Mouse (Mus musculus) midbrain, embryonic 12.5 days (tissue): Measurements from ENCODE around the gene Slc1a5. TPM values are rescaled to one million over a fixed set of nuclear protein-coding genes. Genes with fewer than 3 reads are reported as not detected.
A peak's percentile ranks its signal among the peaks of the same experiment; 100 is the strongest.

Source experiments
- ATAC-seq: fragments of 200-750 bp; cut with Nextera tagmentation; 2 replicates; pipeline ENCODE4 v1.8.0; 2017; ENCODE audit warnings: low read depth, moderate TSS enrichment, moderate library complexity; ENCODE audit not compliant: low FRiP score
- H3K27ac ChIP-seq: fragments of 300-500 bp; sonication (generic); replicated peaks from 2 replicates; pipeline ENCODE4 v1.5.1; 2016; ENCODE audit warnings: mild to moderate bottlenecking
- H3K27me3 ChIP-seq: fragments of 300-500 bp; sonication (generic); 2 replicates; pipeline ENCODE4 v1.6.1; 2016; ENCODE audit warnings: mild to moderate bottlenecking
- H3K36me3 ChIP-seq: fragments of 300-500 bp; sonication (generic); 2 replicates; pipeline ENCODE4 v1.6.1; 2016
- H3K4me1 ChIP-seq: fragments of 300-500 bp; sonication (generic); 2 replicates; pipeline ENCODE4 v1.6.1; 2016
- H3K4me2 ChIP-seq: fragments of 300-500 bp; sonication (generic); replicated peaks from 2 replicates; pipeline ENCODE4 v1.6.1; 2016; ENCODE audit warnings: mild to moderate bottlenecking, moderate library complexity
- H3K4me3 ChIP-seq: fragments of 300-500 bp; sonication (generic); 2 replicates; pipeline ENCODE4 v1.5.1; 2016; ENCODE audit warnings: mild to moderate bottlenecking
- H3K9ac ChIP-seq: fragments of 300-500 bp; sonication (generic); replicated peaks from 2 replicates; pipeline ENCODE4 v1.6.1; 2016; ENCODE audit warnings: mild to moderate bottlenecking, moderate library complexity
- H3K9me3 ChIP-seq: fragments of 300-500 bp; sonication (generic); 2 replicates; pipeline ENCODE4 v1.6.1; 2016; ENCODE audit warnings: mild to moderate bottlenecking
- WGBS: fragments of 180-500 bp; shearing (Covaris S2); methylation state at CpG from one replicate; pipeline ENCODE4 v1.1.7; 2016; 5-methylcytosine and 5-hydroxymethylcytosine counted together
- polyA plus RNA-seq: library from polyadenylated mRNA; unstranded; fragments of >200 nt; fragmentation: Nextera tagmentation; extraction: Ambion mirVana; gene quantifications from 2 replicates; pipeline ENCODE4 v1.2.1, GENCODE M21; 2016

The Slc1a5 gene
- polyA plus RNA-seq, 1 experiment from 2014 or later = 33.3 TPM

GRCm38 (mm10) chr7:16810920-16811648 is 29.9 kb downstream of the Slc1a5 start:
- peaks cover 40% of the 10 kb centered on the region for H3K27me3 ChIP-seq
- H3K9ac ChIP-seq = peak overlapping the region; percentile 62
- no peaks in the 10 kb centered on the region for H3K9me3 ChIP-seq
- WGBS = 5% methylated on average over 87 of the region's 90 CpGs
- H3K4me2 ChIP-seq = peak overlapping the region; percentile 68
- peak overlapping the region; percentile 45 for H3K4me3 ChIP-seq
- peak overlapping the region; percentile 80 for H3K27ac ChIP-seq
- peaks cover 38% of the 10 kb centered on the region for H3K4me1 ChIP-seq
- no peak for ATAC-seq
- peaks cover 25% of the 10 kb centered on the region for H3K36me3 ChIP-seq

DNA sequence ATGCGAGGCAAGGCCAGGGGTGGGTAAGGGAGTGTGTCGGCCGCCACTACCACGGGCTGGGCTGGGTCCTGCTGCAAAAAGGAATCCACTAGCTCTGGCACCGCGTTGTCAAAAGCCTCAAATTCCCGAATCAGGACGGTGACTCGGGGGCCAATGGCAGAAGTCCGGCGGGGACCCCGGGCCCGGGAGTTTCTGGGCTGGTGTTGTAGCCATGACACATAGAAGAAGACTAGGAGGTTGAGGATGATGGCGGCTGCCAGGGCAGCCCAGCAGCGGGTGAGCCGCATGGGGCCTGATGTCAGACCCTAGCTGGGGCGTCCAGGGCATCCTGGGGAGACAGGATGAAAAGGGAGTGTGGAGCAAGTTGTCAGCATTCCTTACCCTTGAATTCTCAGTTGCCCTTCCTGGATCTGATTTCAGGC is 30.5 kb downstream of the Slc1a5 start:
- WGBS = 8% methylated on average over 17 of the region's 17 CpGs
- H3K36me3 ChIP-seq = peaks cover 25% of the 10 kb centered on the region
- peak overlapping the region; percentile 80 for H3K27ac ChIP-seq
- H3K4me1 ChIP-seq = peaks cover 38% of the 10 kb centered on the region
- no peaks in the 10 kb centered on the region for H3K9me3 ChIP-seq
- H3K4me3 ChIP-seq = peak overlapping the region; percentile 45
- peak overlapping the region; percentile 62 for H3K9ac ChIP-seq
- no peak for ATAC-seq
- H3K27me3 ChIP-seq = peaks cover 40% of the 10 kb centered on the region
- peak overlapping the region; percentile 68 for H3K4me2 ChIP-seq

- Histone ChIP-seq H3K9me3 (no peaks in the 10 kb centered on the region), H3K4me1 (peaks cover 43% of the 10 kb centered on the region), H3K36me3 (peaks cover 22% of the 10 kb centered on the region; the same call in 1 of the 2 replicates), H3K9ac (no peak overlapping the region), H3K4me2 (no peak overlapping the region), H3K4me3 (no peak overlapping the region), H3K27ac (no peak overlapping the region), H3K27me3 (peaks cover 40% of the 10 kb centered on the region)
- no peak for ATAC-seq
- 82% methylated on average over 2 of the region's 2 CpGs for WGBS
These were observed 31.4 kb downstream of the Slc1a5 start for GRCm38 (mm10) chr7:16812505-16812904.

- Histone ChIP-seq H3K27me3 (peaks cover 34% of the 10 kb centered on the region), H3K4me3 (peak within 1 kb of the TSS; percentile 94), H3K36me3 (peaks cover 17% of the 10 kb centered on the region; the same call in 1 of the 2 replicates), H3K4me1 (peaks cover 71% of the 10 kb centered on the region), H3K27ac (peak within 1 kb of the TSS; percentile 99), H3K9ac (peak within 1 kb of the TSS; percentile 99), H3K9me3 (no peaks in the 10 kb centered on the region), H3K4me2 (peak within 1 kb of the TSS; percentile 85)
- 0% methylated on average over 1 of the region's 1 CpGs for WGBS
- ATAC-seq = peak; percentile 77
These were observed 34.3 kb downstream of the Slc1a5 start, which contains the start of gene Strn4 for GRCm38 (mm10) chr7:16815351-16815941. TSS of gene Strn4 (plus strand) at chr7:16815889.

DNA sequence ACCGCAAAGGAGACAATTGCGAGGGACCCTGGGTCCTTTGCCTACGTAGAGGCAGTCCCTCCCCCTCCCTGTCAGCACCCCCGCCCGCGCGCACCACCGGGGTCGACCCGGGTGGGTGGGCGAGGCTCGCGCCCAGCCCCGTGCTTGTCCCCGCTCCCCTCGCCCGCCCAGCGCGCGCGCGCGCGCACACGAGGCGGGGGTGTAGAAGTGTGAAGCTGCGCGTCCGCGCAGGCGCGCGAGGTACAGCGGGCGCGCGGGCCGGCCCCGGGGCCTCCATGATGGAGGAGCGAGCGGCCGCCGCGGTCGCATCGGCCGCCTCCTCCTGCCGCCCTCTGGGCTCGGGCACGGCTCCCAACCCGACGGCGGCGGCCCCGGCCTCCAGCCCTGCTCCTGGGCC is 34.9 kb downstream of the Slc1a5 start:
- Histone ChIP-seq H3K27ac (peak overlapping the region; percentile 99), H3K9me3 (no peaks in the 10 kb centered on the region), H3K4me1 (peaks cover 70% of the 10 kb centered on the region), H3K36me3 (peaks cover 13% of the 10 kb centered on the region; the same call in 1 of the 2 replicates), H3K9ac (peak overlapping the region; percentile 99), H3K4me3 (peak overlapping the region; percentile 94), H3K27me3 (peaks cover 28% of the 10 kb centered on the region), H3K4me2 (peak overlapping the region; percentile 85)
- peak; percentile 74 for ATAC-seq
- WGBS = under 1% methylated on average over 51 of the region's 55 CpGs

GRCm38 (mm10) chr7:16816475-16817122 is 35.5 kb downstream of the Slc1a5 start, which contains the start of gene Fkrp:
TSS of gene Fkrp (minus strand) at chr7:16816732.
- H3K27ac ChIP-seq = peak within 1 kb of the TSS; percentile 99
- under 1% methylated on average over 42 of the region's 64 CpGs for WGBS

GRCm38 (mm10) chr7:16817693-16818092 is 36.6 kb downstream of the Slc1a5 start:
- ATAC-seq = no peak
- Histone ChIP-seq H3K27me3 (peaks cover 11% of the 10 kb centered on the region), H3K9me3 (no peaks in the 10 kb centered on the region), H3K36me3 (peaks cover 18% of the 10 kb centered on the region; the same call in 1 of the 2 replicates), H3K4me1 (peaks cover 72% of the 10 kb centered on the region), H3K27ac (no peak overlapping the region), H3K9ac (peak overlapping the region; percentile 99), H3K4me2 (peak overlapping the region; percentile 85), H3K4me3 (peak overlapping the region; percentile 94)
- WGBS = 42% methylated on average over 3 of the region's 3 CpGs

More at GRCm38 (mm10) chr7:16816475-16817122, 35.5 kb downstream of the Slc1a5 start, which contains the start of gene Fkrp:
- H3K9me3 ChIP-seq = no peaks in the 10 kb centered on the region
- peaks cover 22% of the 10 kb centered on the region for H3K27me3 ChIP-seq
- H3K36me3 ChIP-seq = 0 out of 2 replicates have a peak, but pooled peaks cover 13% of the 10 kb centered on the region
- peak; percentile 65 for ATAC-seq
- H3K9ac ChIP-seq = peak within 1 kb of the TSS; percentile 99
- peak within 1 kb of the TSS; percentile 94 for H3K4me3 ChIP-seq
- peak within 1 kb of the TSS; percentile 85 for H3K4me2 ChIP-seq
- H3K4me1 ChIP-seq = peaks cover 69% of the 10 kb centered on the region

DNA sequence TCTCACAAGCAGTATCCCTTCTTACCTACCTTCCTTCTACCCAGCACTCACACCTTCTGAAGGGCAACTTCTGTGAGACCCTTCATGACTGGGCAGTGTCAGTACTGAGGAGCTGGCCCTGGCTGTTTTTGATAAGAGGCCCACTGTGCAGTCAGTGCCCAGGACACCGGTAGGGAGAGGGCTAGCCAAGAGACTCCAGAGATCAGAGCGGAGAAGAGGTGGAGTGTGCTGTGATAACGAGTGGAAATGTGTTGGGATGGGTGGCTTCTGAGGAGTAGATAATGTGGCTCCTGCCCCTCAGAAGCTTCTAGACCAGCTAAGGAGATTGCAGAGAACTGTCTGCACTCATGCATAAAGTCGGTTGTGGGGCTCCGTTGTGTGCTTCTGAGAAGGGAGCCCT is 38.7 kb downstream of the Slc1a5 start:
- Histone ChIP-seq H3K27ac (no peak overlapping the region), H3K9ac (no peak overlapping the region), H3K36me3 (peaks cover 21% of the 10 kb centered on the region), H3K27me3 (no peaks in the 10 kb centered on the region), H3K9me3 (no peaks in the 10 kb centered on the region), H3K4me3 (no peak overlapping the region), H3K4me1 (peaks cover 61% of the 10 kb centered on the region), H3K4me2 (no peak overlapping the region)
- WGBS = 82% methylated on average over 5 of the region's 5 CpGs
- no peak for ATAC-seq

DNA sequence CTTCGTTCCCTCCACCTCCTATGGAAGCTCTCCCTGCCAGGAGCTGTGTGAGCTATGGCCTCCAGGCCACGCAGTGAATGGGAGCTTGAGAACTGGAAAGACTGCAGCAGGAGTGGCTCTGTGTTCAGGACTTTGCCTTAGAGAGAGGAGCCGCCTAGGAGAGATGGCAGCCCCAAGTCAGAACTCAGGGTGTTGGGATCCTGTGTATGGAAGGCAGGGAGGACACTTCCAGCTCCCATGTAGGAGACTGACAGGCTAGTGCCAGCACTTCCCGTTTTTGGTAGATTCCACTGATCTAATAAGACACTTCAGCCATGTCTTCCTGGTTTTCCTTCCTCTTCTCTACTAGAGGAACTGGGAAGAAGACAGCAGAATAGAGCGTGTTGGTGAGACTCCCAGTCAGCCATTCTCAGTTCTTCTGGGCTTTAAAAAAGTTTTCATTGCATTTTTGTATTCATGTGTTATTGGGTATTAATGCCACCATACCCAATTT is 39.2 kb downstream of the Slc1a5 start:
- ATAC-seq = no peak
- Histone ChIP-seq H3K9me3 (no peaks in the 10 kb centered on the region), H3K4me1 (peaks cover 56% of the 10 kb centered on the region), H3K4me3 (no peak overlapping the region), H3K4me2 (no peak overlapping the region), H3K27me3 (no peaks in the 10 kb centered on the region), H3K36me3 (peaks cover 26% of the 10 kb centered on the region), H3K9ac (no peak overlapping the region), H3K27ac (no peak overlapping the region)
- 72% methylated on average over 5 of the region's 5 CpGs for WGBS

- H3K9me3 ChIP-seq = no peaks in the 10 kb centered on the region
- H3K9ac ChIP-seq = no peak overlapping the region
- no peaks in the 10 kb centered on the region for H3K27me3 ChIP-seq
- 21% methylated on average over 3 of the region's 3 CpGs for WGBS
- H3K27ac ChIP-seq = peak overlapping the region; percentile 17; the same call in 1 of the 2 replicates
- H3K4me1 ChIP-seq = peaks cover 52% of the 10 kb centered on the region
- no peak for ATAC-seq
- peaks cover 34% of the 10 kb centered on the region for H3K36me3 ChIP-seq
- no peak overlapping the region for H3K4me3 ChIP-seq
- H3K4me2 ChIP-seq = no peak overlapping the region
These were observed 40.0 kb downstream of the Slc1a5 start for GRCm38 (mm10) chr7:16821091-16821490.

- no peak for ATAC-seq
- H3K4me2 ChIP-seq = no peak overlapping the region
- H3K27ac ChIP-seq = no peak overlapping the region
- no peaks in the 10 kb centered on the region for H3K27me3 ChIP-seq
- WGBS = 87% methylated on average over 4 of the region's 4 CpGs
- H3K9ac ChIP-seq = no peak overlapping the region
- no peak overlapping the region for H3K4me3 ChIP-seq
- H3K4me1 ChIP-seq = peaks cover 52% of the 10 kb centered on the region
- H3K36me3 ChIP-seq = peaks cover 40% of the 10 kb centered on the region
- H3K9me3 ChIP-seq = no peaks in the 10 kb centered on the region
These were observed 40.5 kb downstream of the Slc1a5 start for GRCm38 (mm10) chr7:16821669-16822101.
